Mouse (Mus musculus) heart, embryonic 11.5 days (tissue): ENCODE data around the gene She. TPM values are rescaled to one million over a fixed set of nuclear protein-coding genes. Genes with fewer than 3 reads are reported as not detected.
A peak's percentile ranks its signal among the peaks of the same experiment; 100 is the strongest.

Experiments
- ATAC-seq: fragments of 200-750 bp; cut with Nextera tagmentation; replicated peaks from 2 replicates; pipeline ENCODE4 v1.8.0; 2017; ENCODE audit warnings: moderate library complexity; ENCODE audit not compliant: insufficient number of reproducible peaks, low FRiP score, low TSS enrichment
- H3K27ac ChIP-seq: fragments of 300-500 bp; sonication (generic); 2 replicates; pipeline ENCODE4 v1.5.1; 2014; ENCODE audit warnings: mild to moderate bottlenecking, low read depth, low read length
- H3K27me3 ChIP-seq: fragments of 300-500 bp; sonication (generic); 2 replicates; pipeline ENCODE4 v1.6.1; 2014; ENCODE audit warnings: mild to moderate bottlenecking, low read length, mixed read lengths; ENCODE audit not compliant: control insufficient read depth, insufficient read depth
- H3K36me3 ChIP-seq: fragments of 300-500 bp; sonication (generic); 2 replicates; pipeline ENCODE4 v1.6.1; 2014; ENCODE audit warnings: mild to moderate bottlenecking, low read length, moderate library complexity, mixed read lengths; ENCODE audit not compliant: control insufficient read depth, insufficient read depth
- H3K4me1 ChIP-seq: fragments of 300-500 bp; sonication (generic); 2 replicates; pipeline ENCODE4 v1.6.1; 2014; ENCODE audit warnings: low read length; ENCODE audit not compliant: control insufficient read depth, insufficient read depth
- H3K4me2 ChIP-seq: fragments of 300-500 bp; sonication (generic); 2 replicates; pipeline ENCODE4 v1.6.1; 2014; ENCODE audit warnings: mild to moderate bottlenecking, moderate library complexity
- H3K4me3 ChIP-seq: fragments of 300-500 bp; sonication (generic); 2 replicates; pipeline ENCODE4 v1.5.1; 2014; ENCODE audit warnings: low read depth, low read length
- H3K9ac ChIP-seq: fragments of 300-500 bp; sonication (generic); 2 replicates; pipeline ENCODE4 v1.6.1; 2014; ENCODE audit warnings: mild to moderate bottlenecking, low read depth, low read length, moderate library complexity
- H3K9me3 ChIP-seq: fragments of 300-500 bp; sonication (generic); replicated peaks from 2 replicates; pipeline ENCODE4 v1.6.1; 2016; ENCODE audit warnings: low read length; ENCODE audit not compliant: control insufficient read depth
- WGBS: fragments of 180-500 bp; shearing (Covaris S2); extraction: QIAGEN DNeasy Blood & Tissue Kit; methylation state at CpG from one replicate; pipeline ENCODE4 v1.1.7; 2014; ENCODE audit not compliant: insufficient replicate concordance; 5-methylcytosine and 5-hydroxymethylcytosine counted together
- polyA plus RNA-seq: library from polyadenylated mRNA; unstranded; fragments of >200 nt; fragmentation: Nextera tagmentation; extraction: Ambion mirVana; gene quantifications from 2 replicates; pipeline ENCODE4 v1.2.1, GENCODE M21; 2014

The She gene
- polyA plus RNA-seq, 1 experiment from 2014 or later, result 6.9 TPM

DNA sequence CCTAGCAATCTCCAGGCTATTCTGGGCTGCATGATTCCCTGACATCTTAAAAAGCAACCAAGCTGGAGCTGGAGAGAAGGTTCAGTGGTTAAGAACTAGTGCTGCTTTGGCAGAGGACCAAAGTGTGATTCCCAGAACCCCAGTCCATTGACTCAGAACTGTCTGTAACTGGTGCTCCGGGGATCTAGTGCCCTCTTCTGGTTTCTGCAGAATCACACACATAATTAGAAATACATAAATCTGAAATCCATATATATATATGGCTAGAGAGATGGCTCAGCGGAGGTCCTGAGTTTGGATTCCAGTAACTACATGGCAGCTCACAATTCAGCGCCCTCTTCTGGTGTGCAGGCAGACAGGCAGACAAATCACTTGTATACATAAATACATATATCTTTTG, 16.0 kb downstream of the She start:
- WGBS, result 80% methylated on average over 3 of the region's 3 CpGs
- no peak overlapping the region for H3K4me3 ChIP-seq

GRCm38 (mm10) chr3:89847596-89847995, 16.4 kb downstream of the She start:
- H3K4me3 ChIP-seq, result no peak overlapping the region
- H3K27me3 ChIP-seq, result no peaks in the 10 kb centered on the region
- no peaks in the 10 kb centered on the region for H3K9me3 ChIP-seq
- no peaks in the 10 kb centered on the region for H3K36me3 ChIP-seq
- peak; percentile 57; the same call in 1 of the 2 replicates for ATAC-seq
- WGBS, result 74% methylated on average over 6 of the region's 6 CpGs
- H3K4me2 ChIP-seq, result no peak overlapping the region
- H3K9ac ChIP-seq, result no peak overlapping the region
- no peaks in the 10 kb centered on the region for H3K4me1 ChIP-seq
- peak overlapping the region; percentile 54 for H3K27ac ChIP-seq

More for the DNA sequence above, 16.0 kb downstream of the She start:
- ATAC-seq, result no peak
- no peak overlapping the region for H3K9ac ChIP-seq
- no peak overlapping the region for H3K4me2 ChIP-seq
- no peaks in the 10 kb centered on the region for H3K4me1 ChIP-seq
- no peaks in the 10 kb centered on the region for H3K27me3 ChIP-seq
- H3K27ac ChIP-seq, result peak overlapping the region; percentile 54
- no peaks in the 10 kb centered on the region for H3K36me3 ChIP-seq
- H3K9me3 ChIP-seq, result no peaks in the 10 kb centered on the region

- WGBS, result 76% methylated on average over 6 of the region's 6 CpGs
- no peak overlapping the region for H3K9ac ChIP-seq
- no peaks in the 10 kb centered on the region for H3K27me3 ChIP-seq
- no peaks in the 10 kb centered on the region for H3K36me3 ChIP-seq
- ATAC-seq, result no peak
- no peaks in the 10 kb centered on the region for H3K4me1 ChIP-seq
- no peaks in the 10 kb centered on the region for H3K9me3 ChIP-seq
- H3K4me3 ChIP-seq, result no peak overlapping the region
- no peak overlapping the region for H3K4me2 ChIP-seq
- H3K27ac ChIP-seq, result peak overlapping the region; percentile 32; the same call in 1 of the 2 replicates
Observed at GRCm38 (mm10) chr3:89848083-89848482, 16.9 kb downstream of the She start.

DNA sequence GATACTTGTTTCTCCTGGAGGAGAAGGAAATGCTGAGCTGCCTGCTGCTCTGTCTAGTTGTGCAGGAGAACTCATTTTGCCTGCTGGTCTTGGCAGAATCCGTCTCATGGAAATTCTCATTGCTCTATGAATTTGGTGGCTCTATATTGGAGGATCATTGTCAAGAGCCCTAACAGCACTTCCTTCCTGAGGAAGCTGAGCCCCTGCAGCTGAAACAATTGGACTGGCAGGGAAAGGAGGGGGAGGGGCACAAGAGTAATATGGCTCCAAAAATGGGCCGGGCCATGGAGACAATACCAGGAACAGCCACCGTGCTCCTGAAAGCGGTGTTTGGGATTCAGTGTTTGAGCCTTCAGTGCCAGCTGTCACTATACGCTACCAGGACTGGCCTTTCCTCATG, 22.6 kb downstream of the She start:
- Histone ChIP-seq H3K9me3 (peaks cover 4% of the 10 kb centered on the region; the same call in 1 of the 2 replicates), H3K4me2 (no peak overlapping the region), H3K9ac (no peak overlapping the region), H3K4me1 (no peaks in the 10 kb centered on the region), H3K27ac (peak overlapping the region; percentile 80), H3K27me3 (no peaks in the 10 kb centered on the region), H3K4me3 (no peak overlapping the region), H3K36me3 (no peaks in the 10 kb centered on the region)
- 66% methylated on average over 5 of the region's 5 CpGs for WGBS
- 0 out of 2 replicates have a peak, but pooled peaks have one; percentile 31 for ATAC-seq

- H3K9me3 ChIP-seq, result peaks cover 4% of the 10 kb centered on the region; the same call in 1 of the 2 replicates
- no peak overlapping the region for H3K4me2 ChIP-seq
- ATAC-seq, result no peak
- H3K4me3 ChIP-seq, result no peak overlapping the region
- WGBS, result 87% methylated on average over 3 of the region's 3 CpGs
- H3K27me3 ChIP-seq, result no peaks in the 10 kb centered on the region
- H3K4me1 ChIP-seq, result no peaks in the 10 kb centered on the region
- H3K36me3 ChIP-seq, result no peaks in the 10 kb centered on the region
- no peak overlapping the region for H3K27ac ChIP-seq
- no peak overlapping the region for H3K9ac ChIP-seq
Observed at GRCm38 (mm10) chr3:89857353-89857752, 26.2 kb downstream of the She start.

DNA sequence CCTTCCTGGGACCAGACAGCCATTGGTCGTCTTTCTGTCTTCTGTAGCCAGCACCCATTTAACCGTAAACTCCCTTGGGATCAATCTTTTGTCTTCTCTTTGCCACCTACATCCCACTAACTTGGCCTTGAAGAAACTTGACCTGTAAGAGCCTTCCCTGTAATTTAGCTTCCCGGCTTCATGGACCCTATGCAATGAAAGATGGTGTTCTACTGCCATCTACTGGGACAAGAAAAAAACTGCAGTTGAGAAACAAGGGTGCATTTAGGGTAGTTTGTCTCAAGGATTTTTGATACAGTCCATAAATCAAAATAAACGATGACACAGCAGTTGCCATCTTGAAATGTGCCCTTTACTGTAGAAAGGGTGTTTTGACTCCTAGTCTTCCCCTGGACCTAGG, 27.0 kb downstream of the She start:
- peaks cover 4% of the 10 kb centered on the region; the same call in 1 of the 2 replicates for H3K9me3 ChIP-seq
- H3K4me3 ChIP-seq, result no peak overlapping the region
- H3K27me3 ChIP-seq, result no peaks in the 10 kb centered on the region
- H3K27ac ChIP-seq, result no peak overlapping the region
- no peak overlapping the region for H3K9ac ChIP-seq
- no peak overlapping the region for H3K4me2 ChIP-seq
- no peaks in the 10 kb centered on the region for H3K4me1 ChIP-seq
- ATAC-seq, result no peak
- H3K36me3 ChIP-seq, result no peaks in the 10 kb centered on the region
- 14% methylated on average over 4 of the region's 4 CpGs for WGBS

DNA sequence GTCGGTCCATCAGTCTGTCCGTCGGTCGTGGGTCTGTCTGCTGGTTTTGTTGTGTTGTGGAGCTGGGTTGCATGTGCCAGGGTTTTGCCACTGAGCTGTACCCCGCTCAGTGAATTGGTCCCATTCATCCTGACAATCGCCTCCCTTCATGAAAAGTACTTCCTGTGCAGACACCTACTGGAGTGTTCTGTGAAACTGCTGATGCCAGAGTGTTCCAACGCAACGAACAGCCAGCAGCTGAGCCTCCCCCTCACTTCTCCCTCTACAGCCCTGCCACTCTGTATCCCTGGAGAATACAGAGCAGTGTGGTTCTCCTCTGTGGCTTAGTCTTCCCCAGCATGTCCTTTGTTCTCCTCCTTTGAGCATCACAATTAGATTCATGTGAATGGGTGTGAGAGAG, 27.7 kb downstream of the She start:
- H3K4me1 ChIP-seq, result no peaks in the 10 kb centered on the region
- no peak overlapping the region for H3K9ac ChIP-seq
- H3K4me3 ChIP-seq, result no peak overlapping the region
- no peaks in the 10 kb centered on the region for H3K27me3 ChIP-seq
- H3K9me3 ChIP-seq, result peaks cover 4% of the 10 kb centered on the region; the same call in 1 of the 2 replicates
- H3K27ac ChIP-seq, result no peak overlapping the region
- H3K36me3 ChIP-seq, result no peaks in the 10 kb centered on the region
- H3K4me2 ChIP-seq, result no peak overlapping the region
- 74% methylated on average over 8 of the region's 8 CpGs for WGBS
- no peak for ATAC-seq

GRCm38 (mm10) chr3:89859936-89860335, 28.8 kb downstream of the She start:
- ATAC-seq, result no peak
- Histone ChIP-seq H3K9me3 (peaks cover 4% of the 10 kb centered on the region; the same call in 1 of the 2 replicates), H3K4me2 (no peak overlapping the region), H3K27ac (no peak overlapping the region), H3K36me3 (no peaks in the 10 kb centered on the region), H3K9ac (no peak overlapping the region), H3K4me3 (no peak overlapping the region), H3K4me1 (0 out of 2 replicates have a peak, but pooled peaks cover 1% of the 10 kb centered on the region), H3K27me3 (no peaks in the 10 kb centered on the region)
- WGBS, result 66% methylated on average over 3 of the region's 3 CpGs

- no peak overlapping the region for H3K4me3 ChIP-seq
- no peak for ATAC-seq
- H3K9ac ChIP-seq, result no peak overlapping the region
- H3K27me3 ChIP-seq, result no peaks in the 10 kb centered on the region
- H3K4me2 ChIP-seq, result no peak overlapping the region
- no peaks in the 10 kb centered on the region for H3K36me3 ChIP-seq
- 77% methylated on average over 3 of the region's 3 CpGs for WGBS
- 0 out of 2 replicates have a peak, but pooled peaks cover 3% of the 10 kb centered on the region for H3K4me1 ChIP-seq
- H3K9me3 ChIP-seq, result peaks cover 4% of the 10 kb centered on the region; the same call in 1 of the 2 replicates
- H3K27ac ChIP-seq, result no peak overlapping the region
Observed at GRCm38 (mm10) chr3:89860343-89860742, 29.2 kb downstream of the She start.
